Mouse (Mus musculus) cerebellum, adult 9-10 months (tissue): ENCODE data around the gene Wdr72.

Source experiments
- DNase-seq: peaks from one replicate; pipeline ENCODE4 v3.0.0; 2022

Wdr72 gene

DNA sequence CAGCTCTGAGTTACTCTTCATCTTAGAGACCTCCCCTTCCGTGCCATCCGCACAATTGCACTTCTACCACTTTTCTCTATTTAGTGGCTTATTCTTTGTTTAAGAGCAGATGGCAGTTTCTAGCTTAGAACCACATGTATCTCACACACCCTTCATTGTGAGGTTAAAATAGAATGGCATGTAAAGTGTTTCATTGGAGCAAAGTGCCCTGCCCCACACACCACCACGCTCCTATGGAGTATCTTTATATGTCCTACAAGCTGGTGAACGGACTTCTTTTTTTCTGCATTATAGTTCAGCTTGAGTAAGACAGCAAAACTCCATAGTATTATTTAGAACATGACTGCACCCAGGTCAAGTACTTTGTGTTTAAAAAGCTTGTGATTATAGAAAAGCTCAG is 137.9 kb downstream of the Wdr72 start:
- DNase-seq = no peak

DNA sequence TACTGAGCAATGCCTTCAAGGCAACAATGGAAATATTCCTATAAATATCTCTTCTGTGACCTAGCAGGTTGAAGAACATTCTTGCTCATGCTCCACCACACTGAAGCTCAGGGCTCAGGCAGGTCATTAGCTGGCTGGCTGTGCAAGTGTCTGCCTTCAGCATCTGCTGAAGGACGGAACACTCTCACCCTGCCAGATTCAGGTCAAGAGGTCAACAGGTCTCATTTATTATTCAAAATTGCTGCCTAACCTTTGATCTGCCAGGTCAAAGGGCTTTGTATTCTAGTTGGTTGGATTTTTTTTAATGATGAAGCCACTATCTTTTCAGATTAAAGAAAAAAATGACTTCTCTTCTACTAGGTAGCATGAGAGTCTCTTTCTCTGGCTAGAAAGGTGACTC is 139.3 kb downstream of the Wdr72 start:
- DNase-seq = no peak

GRCm38 (mm10) chr9:74250522-74250921 is 140.4 kb downstream of the Wdr72 start:
- no peak for DNase-seq

GRCm38 (mm10) chr9:74258389-74258788 is 148.2 kb downstream of the Wdr72 start:
- no peak for DNase-seq

DNA sequence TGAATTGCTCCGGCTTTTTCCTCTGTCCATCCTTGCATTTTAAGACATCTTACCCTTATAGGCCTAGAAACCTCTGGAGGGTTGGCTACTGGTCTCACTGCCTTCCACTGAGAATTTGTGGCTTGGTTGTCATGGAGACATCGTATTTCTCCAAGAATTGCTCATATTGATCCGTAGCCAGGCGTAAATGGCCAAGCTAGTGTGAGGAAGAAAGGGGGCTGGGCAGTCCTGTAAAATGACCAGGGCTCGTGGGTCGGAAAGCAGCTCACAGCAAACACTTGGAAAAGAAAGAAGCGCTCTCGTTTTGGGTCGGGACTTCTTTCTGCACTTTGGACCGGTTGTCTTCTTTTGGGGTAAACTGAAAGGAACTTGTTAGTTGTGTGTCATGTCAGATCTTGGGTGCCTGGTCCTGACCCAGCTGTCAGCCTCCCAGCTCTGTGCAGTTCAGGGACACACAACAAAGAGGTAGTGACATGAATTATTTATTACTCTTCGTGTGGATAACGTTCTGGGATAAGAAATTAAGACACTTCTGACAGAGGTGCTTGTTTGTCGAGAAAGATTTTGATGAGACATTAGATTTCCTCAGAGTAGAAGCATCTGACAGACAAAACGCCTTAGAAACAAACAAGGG is 167.7 kb downstream of the Wdr72 start:
- DNase-seq = no peak

GRCm38 (mm10) chr9:74282072-74282471 is 171.9 kb downstream of the Wdr72 start:
- DNase-seq = no peak

DNA sequence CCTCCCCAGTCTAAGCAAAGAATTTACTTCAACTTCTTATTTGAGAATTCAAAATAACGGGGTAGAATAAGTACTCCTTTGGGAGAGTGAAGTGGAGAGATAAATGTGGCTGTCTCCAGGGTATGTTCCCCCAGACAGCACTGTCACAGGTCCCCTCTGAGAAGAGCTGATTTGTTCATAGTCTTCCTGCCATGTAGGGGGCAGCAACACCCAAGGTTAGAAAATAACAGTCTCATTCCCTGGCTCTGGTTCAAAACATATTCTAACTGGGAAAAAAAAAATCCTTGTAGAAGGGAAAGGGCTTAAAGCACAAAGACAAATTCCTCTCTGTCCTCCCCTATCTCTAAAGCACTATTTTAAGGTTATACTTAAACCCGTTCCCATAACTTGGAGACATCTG is 176.1 kb downstream of the Wdr72 start:
- no peak for DNase-seq

DNA sequence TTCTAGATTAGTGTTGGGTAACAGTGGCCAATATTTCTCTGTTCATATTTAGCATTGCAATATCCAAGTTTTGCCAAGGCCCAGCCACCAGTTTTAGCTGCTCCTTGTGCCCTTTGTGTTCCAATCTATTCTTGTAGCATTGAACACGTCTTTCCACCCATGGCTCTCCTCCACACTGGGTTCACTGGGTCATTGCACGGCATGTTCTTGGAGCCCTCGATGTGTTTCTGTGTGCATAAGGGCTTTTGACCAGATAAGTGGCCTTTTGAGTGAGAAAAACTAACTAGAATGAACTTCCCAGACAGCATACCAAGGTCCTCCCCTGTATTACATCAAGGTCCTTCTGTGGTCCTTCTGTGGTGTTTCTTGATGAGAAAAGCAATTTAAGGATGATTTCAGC is 184.3 kb downstream of the Wdr72 start:
- no peak for DNase-seq

DNA sequence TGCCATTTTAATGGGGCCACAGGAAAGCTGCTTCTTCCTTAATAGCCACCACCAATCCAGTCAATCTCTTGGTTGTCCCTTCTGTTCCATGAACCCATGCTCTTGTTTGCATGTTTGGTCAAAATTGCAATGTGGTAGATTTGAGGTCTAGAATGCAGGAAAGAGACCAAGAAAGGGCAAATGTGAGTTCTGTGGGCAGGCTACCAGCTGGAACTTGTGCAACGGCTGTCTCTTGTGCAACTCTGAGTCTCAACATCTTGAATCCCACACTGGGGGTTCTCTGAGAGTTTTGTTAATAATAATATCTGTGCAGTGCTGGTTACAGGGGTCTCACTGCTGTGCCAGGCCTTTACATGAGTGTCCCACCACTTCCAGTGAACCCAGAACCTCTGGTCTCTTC is 208.6 kb downstream of the Wdr72 start:
- DNase-seq = no peak

DNA sequence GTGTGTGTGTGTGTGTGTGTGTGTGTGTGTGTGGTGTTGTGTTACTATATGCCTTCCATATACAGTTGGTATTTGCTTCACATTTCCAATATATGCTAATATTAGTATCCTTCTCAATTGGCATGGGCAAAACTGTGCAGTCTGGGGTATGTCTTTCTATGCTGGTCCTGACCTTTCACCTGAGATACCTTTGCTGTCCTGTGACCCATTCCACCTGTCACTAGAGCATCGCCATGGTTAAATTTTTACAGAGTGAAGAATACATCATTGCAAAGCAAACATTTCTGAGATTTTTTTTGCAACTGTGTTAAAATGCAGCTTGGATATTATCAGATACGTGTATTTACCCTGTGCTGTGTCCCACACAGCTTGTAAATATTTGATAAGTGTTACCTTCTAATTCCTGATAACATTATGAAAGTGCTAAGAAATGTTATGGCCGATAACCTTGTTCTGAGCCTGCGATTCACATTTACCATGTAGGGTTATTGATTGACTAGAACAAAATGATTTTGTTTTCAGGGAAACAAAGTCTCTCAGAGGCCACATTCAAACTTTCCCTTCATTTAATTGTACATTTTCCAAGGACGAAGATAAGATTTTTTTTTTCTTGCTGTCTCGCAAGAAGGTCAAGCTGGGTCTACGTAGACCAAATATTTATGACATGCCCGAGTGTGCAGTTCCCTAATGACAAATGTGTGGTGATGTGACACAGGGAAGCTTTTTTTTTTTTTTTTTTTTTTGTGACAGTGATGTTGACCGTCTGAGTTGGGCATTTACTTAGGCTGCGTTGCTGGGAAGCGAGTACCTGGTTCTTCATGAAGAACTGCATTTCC is 214.2 kb downstream of the Wdr72 start:
- DNase-seq = no peak

DNA sequence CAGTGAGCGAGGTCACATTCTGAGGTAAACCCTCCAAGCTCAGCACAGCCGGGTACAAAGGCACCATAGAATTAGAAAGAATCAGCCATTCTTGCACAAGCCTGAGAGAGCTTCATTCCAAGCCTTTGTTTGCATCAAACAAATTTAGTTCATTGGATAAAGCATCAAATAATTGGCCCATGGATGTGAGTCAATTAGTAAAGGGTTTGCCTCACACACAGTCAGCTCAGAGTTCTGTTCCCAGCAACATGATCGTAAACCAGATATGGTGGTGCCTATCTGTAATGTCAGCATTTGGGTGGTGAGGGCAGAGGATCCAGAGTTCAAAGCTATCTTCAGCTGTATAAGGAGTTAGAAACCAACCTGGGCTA is 214.8 kb downstream of the Wdr72 start:
- DNase-seq = no peak

- DNase-seq = no peak
Measured at GRCm38 (mm10) chr9:74325981-74326380, 215.8 kb downstream of the Wdr72 start.

GRCm38 (mm10) chr9:74328821-74329220 is 218.7 kb downstream of the Wdr72 start:
- DNase-seq = no peak

DNA sequence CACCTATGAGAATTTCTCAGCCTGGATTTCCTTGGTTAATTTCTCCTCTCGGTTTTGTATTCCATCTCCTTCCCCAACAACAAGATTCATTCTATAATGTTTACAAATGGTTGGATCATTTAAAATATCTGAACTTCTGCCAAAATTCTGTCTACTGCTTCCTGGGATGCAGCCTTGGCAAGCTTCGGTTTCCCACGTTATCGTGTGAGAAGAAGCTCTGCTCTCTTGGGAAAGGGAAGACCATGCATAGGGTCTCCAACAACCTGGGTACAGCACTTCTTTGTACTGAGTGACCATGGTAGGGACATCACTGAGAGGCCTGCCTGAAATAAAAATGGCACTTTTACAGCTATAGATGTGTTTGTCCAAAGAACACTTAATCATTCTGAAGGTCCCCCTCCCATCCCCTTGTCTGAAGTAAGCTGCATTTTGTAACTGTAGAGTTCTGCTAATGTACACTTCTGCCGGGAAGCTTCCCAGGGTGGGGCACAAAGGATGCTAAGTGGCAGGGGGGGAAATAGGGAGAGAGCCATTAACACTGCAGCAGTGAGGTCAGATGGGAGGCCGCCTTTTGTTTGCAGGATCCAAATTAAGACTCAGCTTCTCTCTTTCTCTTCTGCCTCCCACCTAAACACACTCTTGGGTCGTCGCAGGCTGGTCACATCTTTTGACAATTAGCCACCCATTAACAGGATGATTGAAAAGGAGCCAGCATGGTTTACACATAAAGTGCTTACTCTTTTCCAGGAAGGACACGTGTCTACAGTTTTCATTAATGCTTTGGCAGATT is 220.7 kb downstream of the Wdr72 start:
- no peak for DNase-seq

DNA sequence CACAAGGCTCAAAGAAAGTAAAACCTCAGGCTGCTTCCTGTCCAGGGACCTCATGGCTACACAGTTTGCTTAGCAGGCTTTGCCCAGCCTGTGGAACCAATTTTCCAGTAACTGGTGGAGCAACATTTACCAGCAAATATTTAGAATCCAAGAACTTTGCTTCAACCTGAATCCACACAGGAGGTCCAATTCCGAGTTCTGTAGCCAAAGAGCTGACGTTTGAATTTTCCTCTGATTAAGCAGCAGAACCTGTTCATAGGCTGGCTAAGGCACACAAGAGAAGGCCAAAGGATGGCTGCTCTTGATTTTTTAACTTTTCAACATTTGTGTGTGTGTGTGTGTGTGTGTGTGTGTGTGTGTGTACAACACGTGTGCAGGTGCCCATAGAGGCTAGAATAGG is 222.2 kb downstream of the Wdr72 start:
- no peak for DNase-seq
